Mouse (Mus musculus) lung, adult 2 months (tissue): Measurements from ENCODE around the gene Efcab2.

Experiments
- CTCF ChIP-seq: fragments of 200-500 bp; IDR thresholded peaks from 2 replicates; pipeline ENCODE4 v1.5.1; 2011; ENCODE audit warnings: mild to moderate bottlenecking, low read length, control low read depth; ENCODE audit not compliant: insufficient read depth
- POLR2A ChIP-seq: fragments of 200-500 bp; IDR thresholded peaks from 2 replicates; pipeline ENCODE4 v1.6.1; 2011; ENCODE audit warnings: low read depth, mild to moderate bottlenecking, control low read depth, low read length, borderline replicate concordance; ENCODE audit errors: extremely low read depth

- TF ChIP-seq CTCF = no peak
- TF ChIP-seq POLR2A = no peak
Observed at GRCm38 (mm10) chr1:178492493-178492892, 86.6 kb downstream of the Efcab2 start.
